Mouse (Mus musculus) heart, adult 18-20 months (tissue): ENCODE measurements at regions not wholly inside any gene's neighbourhood (a gene's known extent, or its start where the extent isn't known, plus 50 kb on each side); places are given as distances from the start of the nearest gene placed in this dataset.

Experiments used
- DNase-seq, 2 experiments: peaks; one replicate each; pipeline ENCODE4 v3.0.0; 2021 to 2022; ENCODE audit warnings: mixed read lengths in 1 of 2

GRCm38 (mm10) chr8:90635766-90636492 is 181.3 kb downstream of the Gm19935 start:
- no peak for DNase-seq

GRCm38 (mm10) chr8:90630796-90631195 is 186.4 kb downstream of the Gm19935 start:
- peak; percentile 2 to 6 for DNase-seq

- no peak for DNase-seq
Observed at GRCm38 (mm10) chr8:90608410-90608809, 208.8 kb downstream of the Gm19935 start.

- no peak for DNase-seq
Observed at GRCm38 (mm10) chr8:90600946-90601695, 216.1 kb downstream of the Gm19935 start.

- DNase-seq: peak; percentile 73 to 83
Observed at GRCm38 (mm10) chr8:90597376-90597775, 219.8 kb downstream of the Gm19935 start.

- no peak for DNase-seq
Observed at GRCm38 (mm10) chr8:90579426-90579825, 231.3 kb upstream of the Tox3 start.

- DNase-seq: no peak
Observed at GRCm38 (mm10) chr8:90576976-90577375, 228.8 kb upstream of the Tox3 start.

- no peak for DNase-seq
Observed at GRCm38 (mm10) chr8:90574676-90575075, 226.5 kb upstream of the Tox3 start.

- no peak for DNase-seq
Observed at GRCm38 (mm10) chr8:90556079-90556427, 207.9 kb upstream of the Tox3 start.

- DNase-seq: no peak
Observed at GRCm38 (mm10) chr8:90555415-90556078, 207.4 kb upstream of the Tox3 start.

- DNase-seq: no peak
Observed at GRCm38 (mm10) chr8:90547276-90547675, 199.1 kb upstream of the Tox3 start.

- no peak for DNase-seq
Observed at GRCm38 (mm10) chr8:90542619-90543018, 194.5 kb upstream of the Tox3 start.

- no peak for DNase-seq
Observed at GRCm38 (mm10) chr8:90536196-90536640, 188.1 kb upstream of the Tox3 start.

- DNase-seq: no peak
Observed at GRCm38 (mm10) chr8:90535515-90536156, 187.5 kb upstream of the Tox3 start.

- DNase-seq: no peak
Observed at GRCm38 (mm10) chr8:90521393-90521792, 173.2 kb upstream of the Tox3 start.

GRCm38 (mm10) chr8:90520186-90520585 is 172.0 kb upstream of the Tox3 start:
- DNase-seq: no peak

- no peak for DNase-seq
Observed at GRCm38 (mm10) chr8:90519567-90519966, 171.4 kb upstream of the Tox3 start.

- no peak for DNase-seq
Observed at GRCm38 (mm10) chr8:90514191-90514590, 166.0 kb upstream of the Tox3 start.

GRCm38 (mm10) chr8:90513601-90514000 is 165.5 kb upstream of the Tox3 start:
- no peak for DNase-seq

- DNase-seq: no peak
Observed at GRCm38 (mm10) chr8:90513102-90513501, 165.0 kb upstream of the Tox3 start.

GRCm38 (mm10) chr8:90512594-90512993 is 164.5 kb upstream of the Tox3 start:
- no peak for DNase-seq

- no peak for DNase-seq
Observed at GRCm38 (mm10) chr8:90504521-90504920, 156.4 kb upstream of the Tox3 start.

GRCm38 (mm10) chr8:90503306-90503705 is 155.2 kb upstream of the Tox3 start:
- DNase-seq: peak; percentile 5 to 6
